Mouse (Mus musculus): ENCODE results near the gene Nlgn3. TPM values are rescaled to one million over a fixed set of nuclear protein-coding genes. Genes with fewer than 3 reads are reported as not detected.

Gene Nlgn3
- polyA plus RNA-seq, 1 experiment = 0.06 TPM

DNA sequence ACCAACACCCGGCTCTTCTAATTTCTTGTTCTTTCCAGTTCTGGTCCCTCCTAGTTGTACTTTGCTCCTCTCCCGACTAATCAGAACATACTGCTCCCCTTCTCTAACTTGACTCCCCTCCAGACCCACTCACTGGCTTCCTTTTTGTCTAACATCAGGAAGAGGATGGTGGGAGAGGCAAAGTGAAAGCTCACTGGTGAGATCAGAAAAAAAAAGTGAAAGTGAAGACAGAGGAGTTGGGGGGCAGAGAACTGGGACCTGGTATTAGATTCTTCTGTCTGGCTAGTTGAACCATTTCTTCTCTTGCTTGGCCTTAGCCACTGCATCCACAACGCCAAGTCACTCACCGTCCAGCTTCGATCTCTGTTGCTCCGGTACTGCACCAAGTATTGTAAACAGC is 32.3 kb upstream of the Nlgn3 start:
- WGBS = 76% methylated on average over 6 of the region's 6 CpGs
- H3K27ac ChIP-seq (ENCODE audit: insufficient read depth, low read depth, low read length) = no peak overlapping the region
- TF ChIP-seq CTCF (IDR thresholded peaks at IDR 0.05; ENCODE audit: extremely low read depth, insufficient read length, insufficient replicate concordance, low read depth, low read length) = no peak
- peak overlapping the region; percentile 26; the same call in 1 of the 2 replicates for H3K4me3 ChIP-seq (ENCODE audit: low read depth, low read length)
- H3K36me3 ChIP-seq (ENCODE audit: control insufficient read depth, insufficient read depth, low read length) = no peaks in the 10 kb centered on the region
- no peaks in the 10 kb centered on the region for H3K27me3 ChIP-seq (ENCODE audit: control insufficient read depth, insufficient read depth, low read length)
- H3K4me1 ChIP-seq (ENCODE audit: control insufficient read depth, insufficient read depth, insufficient read length, low read length) = no peaks in the 10 kb centered on the region

DNA sequence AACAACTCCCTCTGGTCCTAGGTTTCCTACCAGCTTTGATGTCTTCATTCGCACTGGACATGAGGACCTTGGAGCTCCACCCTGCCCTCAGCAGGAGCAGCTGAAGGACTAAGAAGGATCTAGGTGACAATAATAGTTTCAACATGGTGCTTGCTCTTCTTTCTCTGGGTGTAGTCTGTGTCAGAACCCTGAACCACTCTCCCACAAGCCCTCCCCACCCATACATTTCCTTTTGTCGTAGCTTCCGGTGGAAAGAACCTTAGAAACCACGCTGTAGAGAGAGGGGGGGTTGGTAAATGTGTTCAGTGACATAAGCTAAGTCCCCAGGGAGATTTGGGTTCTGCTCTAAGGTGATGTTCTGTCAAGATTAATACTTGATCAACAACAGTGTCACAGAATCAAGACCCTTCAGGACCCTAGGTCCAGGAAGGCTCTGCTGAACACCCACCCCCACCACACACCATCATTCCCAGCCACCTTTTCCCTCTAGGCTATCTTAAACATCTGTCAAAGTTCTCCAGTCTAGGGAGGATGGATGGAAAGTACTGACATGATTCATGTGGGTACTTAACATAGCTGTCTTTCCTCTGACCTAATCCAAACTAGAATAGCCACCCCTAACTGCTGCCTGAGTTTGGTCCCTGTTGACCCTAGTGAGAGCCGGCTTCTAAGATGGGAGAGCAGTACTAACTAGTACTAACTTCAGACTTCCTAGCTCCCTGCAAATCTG is 30.8 kb upstream of the Nlgn3 start, which contains the start of gene Il2rg:
Il2rg (minus strand) TSS at position 231 of the 730 bp plus-strand sequence.
- 71% methylated on average over 5 of the region's 5 CpGs for WGBS
- Histone ChIP-seq H3K27ac (ENCODE audit: insufficient read depth, low read depth, low read length) (peak within 1 kb of the TSS; percentile 79), H3K4me1 (ENCODE audit: control insufficient read depth, insufficient read depth, insufficient read length, low read length) (peaks cover under 1% of the 10 kb centered on the region; the same call in 1 of the 2 replicates), H3K36me3 (ENCODE audit: control insufficient read depth, insufficient read depth, low read length) (no peaks in the 10 kb centered on the region), H3K27me3 (ENCODE audit: control insufficient read depth, insufficient read depth, low read length) (no peaks in the 10 kb centered on the region), H3K4me3 (ENCODE audit: low read depth, low read length) (peak within 1 kb of the TSS; percentile 45)
- TF ChIP-seq POLR2A (IDR thresholded peaks at IDR 0.05; ENCODE audit: low read depth, low read length) (no peak), CTCF (IDR thresholded peaks at IDR 0.05; ENCODE audit: extremely low read depth, insufficient read length, insufficient replicate concordance, low read depth, low read length) (no peak)

DNA sequence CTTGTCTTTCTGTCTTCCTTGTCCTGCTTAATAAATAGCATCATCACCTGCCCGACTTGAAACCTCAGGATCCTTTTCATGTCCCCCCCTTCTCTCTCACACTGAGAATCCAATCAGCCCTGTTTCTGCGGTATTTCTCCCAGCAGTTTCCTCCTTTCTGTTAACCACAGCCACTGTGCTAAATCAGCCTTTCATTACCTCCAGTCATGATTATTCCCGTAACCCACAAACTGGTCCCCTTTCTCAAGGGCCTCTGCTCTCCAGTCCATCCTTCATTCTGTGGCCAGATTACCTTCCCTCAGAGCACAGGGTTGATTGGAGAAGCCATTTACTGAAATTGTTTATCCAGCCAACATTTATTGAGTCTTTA is 30.2 kb upstream of the Nlgn3 start, which contains the start of gene Gm20489:
Gm20489 (minus strand) TSS at position 269 of the 370 bp plus-strand sequence.
- Histone ChIP-seq H3K27me3 (ENCODE audit: control insufficient read depth, insufficient read depth, low read length) (no peaks in the 10 kb centered on the region), H3K36me3 (ENCODE audit: control insufficient read depth, insufficient read depth, low read length) (no peaks in the 10 kb centered on the region), H3K4me1 (ENCODE audit: control insufficient read depth, insufficient read depth, insufficient read length, low read length) (peaks cover 4% of the 10 kb centered on the region; the same call in 1 of the 2 replicates), H3K27ac (ENCODE audit: insufficient read depth, low read depth, low read length) (peak within 1 kb of the TSS; percentile 79), H3K4me3 (ENCODE audit: low read depth, low read length) (peak within 1 kb of the TSS; percentile 45)
- WGBS = 59% methylated on average over 3 of the region's 3 CpGs
- TF ChIP-seq POLR2A (IDR thresholded peaks at IDR 0.05; ENCODE audit: low read depth, low read length) (no peak), CTCF (IDR thresholded peaks at IDR 0.05; ENCODE audit: extremely low read depth, insufficient read length, insufficient replicate concordance, low read depth, low read length) (no peak)

DNA sequence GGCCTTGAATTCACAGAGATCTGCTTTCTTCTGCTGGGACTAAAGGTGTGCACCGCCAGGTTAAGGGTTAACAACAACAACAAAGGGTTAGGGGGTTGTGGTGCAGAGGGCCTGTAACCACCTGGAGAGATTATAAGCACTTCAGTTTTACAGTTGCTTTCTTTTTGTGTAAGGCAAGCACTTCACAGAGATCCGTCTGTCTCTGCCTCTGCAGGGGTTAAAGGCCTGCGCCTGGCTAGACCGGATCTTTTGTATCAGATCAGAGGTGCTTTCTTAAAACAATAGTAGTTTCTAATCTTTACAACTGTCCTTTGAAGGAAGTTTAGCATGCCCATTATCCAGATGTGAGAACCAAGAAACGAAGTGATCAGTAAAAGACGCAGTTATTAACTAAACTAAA is 25.6 kb upstream of the Nlgn3 start:
- Histone ChIP-seq H3K4me3 (ENCODE audit: low read depth, low read length) (peak overlapping the region; percentile 98), H3K27ac (ENCODE audit: insufficient read depth, low read depth, low read length) (no peak overlapping the region), H3K36me3 (ENCODE audit: control insufficient read depth, insufficient read depth, low read length) (peaks cover 10% of the 10 kb centered on the region), H3K27me3 (ENCODE audit: control insufficient read depth, insufficient read depth, low read length) (no peaks in the 10 kb centered on the region), H3K4me1 (ENCODE audit: control insufficient read depth, insufficient read depth, insufficient read length, low read length) (peaks cover 4% of the 10 kb centered on the region; the same call in 1 of the 2 replicates)
- TF ChIP-seq POLR2A (IDR thresholded peaks at IDR 0.05; ENCODE audit: low read depth, low read length) (no peak), CTCF (IDR thresholded peaks at IDR 0.05; ENCODE audit: extremely low read depth, insufficient read length, insufficient replicate concordance, low read depth, low read length) (no peak)
- 25% methylated on average over 6 of the region's 6 CpGs for WGBS

DNA sequence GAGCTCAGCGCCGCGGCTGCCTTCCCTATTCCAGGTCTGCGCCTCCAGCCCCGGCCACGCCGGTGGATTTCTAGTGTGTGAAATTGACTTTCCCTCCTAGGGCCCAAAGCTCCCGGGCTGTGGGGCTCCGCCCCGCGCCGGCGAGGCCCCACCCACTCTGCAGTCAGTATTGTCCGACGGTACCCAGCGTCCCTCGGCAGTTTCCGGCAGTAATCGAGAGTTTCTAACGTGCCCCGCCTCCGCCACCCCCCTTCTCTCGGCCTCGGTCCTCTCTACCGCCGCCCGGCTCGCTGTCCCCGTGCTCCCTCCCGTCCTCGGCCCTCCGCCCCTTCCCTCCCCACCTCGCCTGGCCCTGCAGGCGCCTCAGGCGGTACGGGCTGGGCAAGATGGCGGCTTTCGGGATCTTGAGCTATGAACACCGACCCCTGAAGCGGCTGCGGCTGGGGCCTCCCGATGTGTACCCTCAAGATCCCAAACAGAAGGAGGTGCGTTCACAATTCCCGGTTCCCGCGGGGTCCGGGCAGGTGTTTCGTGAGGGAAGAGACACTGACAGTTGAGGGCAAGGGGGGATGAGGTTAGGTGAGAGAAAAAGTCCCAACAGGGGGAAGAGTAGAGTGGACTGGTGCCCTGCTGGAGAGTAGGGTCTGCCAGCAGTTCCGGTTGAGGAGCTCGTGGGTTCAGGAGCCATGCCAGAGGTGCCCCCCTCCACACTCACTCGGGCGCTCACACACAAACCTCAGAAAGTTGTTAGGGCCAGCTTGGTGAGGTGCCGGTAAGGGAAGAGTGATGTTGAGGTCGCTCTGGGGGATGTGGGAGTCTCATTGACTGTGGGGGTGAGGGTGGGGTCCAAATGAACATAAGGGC is 24.9 kb upstream of the Nlgn3 start, which contains the start of gene Med12:
Med12 (plus strand) TSS at position 156 of the 864 bp plus-strand sequence.
- Histone ChIP-seq H3K27ac (ENCODE audit: insufficient read depth, low read depth, low read length) (0 out of 2 replicates have a peak within 1 kb of the TSS, but pooled peaks have one; percentile 64), H3K27me3 (ENCODE audit: control insufficient read depth, insufficient read depth, low read length) (no peaks in the 10 kb centered on the region), H3K4me3 (ENCODE audit: low read depth, low read length) (peak within 1 kb of the TSS; percentile 98), H3K36me3 (ENCODE audit: control insufficient read depth, insufficient read depth, low read length) (peaks cover 13% of the 10 kb centered on the region), H3K4me1 (ENCODE audit: control insufficient read depth, insufficient read depth, insufficient read length, low read length) (peaks cover 4% of the 10 kb centered on the region; the same call in 1 of the 2 replicates)
- TF ChIP-seq POLR2A (IDR thresholded peaks at IDR 0.05; ENCODE audit: low read depth, low read length) = no peak
- no peak for TF ChIP-seq CTCF (IDR thresholded peaks at IDR 0.05; ENCODE audit: extremely low read depth, insufficient read length, insufficient replicate concordance, low read depth, low read length)
- WGBS = 13% methylated on average over 50 of the region's 54 CpGs

DNA sequence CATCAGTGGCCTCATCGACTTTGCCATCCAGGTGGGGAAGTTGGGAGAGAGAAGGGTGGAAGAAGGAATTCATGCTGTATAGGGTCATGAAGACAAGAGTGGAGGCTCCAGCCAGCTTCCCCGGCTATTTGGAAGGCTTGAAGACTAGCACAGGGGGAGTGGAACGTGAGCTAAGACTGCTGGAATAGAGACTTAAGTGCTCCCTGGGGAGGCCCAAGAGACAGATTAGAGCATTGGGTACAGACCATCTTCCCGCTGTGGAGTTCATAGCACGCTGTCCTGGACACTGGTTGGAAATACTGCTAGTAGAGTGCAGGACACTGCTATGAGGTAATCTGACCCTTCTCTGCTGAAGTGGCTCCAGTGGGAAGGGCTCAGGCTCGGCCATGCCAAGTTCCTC is 16.2 kb upstream of the Nlgn3 start:
- H3K27ac ChIP-seq (ENCODE audit: insufficient read depth, low read depth, low read length) = no peak overlapping the region
- TF ChIP-seq POLR2A (IDR thresholded peaks at IDR 0.05; ENCODE audit: low read depth, low read length) (no peak), CTCF (IDR thresholded peaks at IDR 0.05; ENCODE audit: extremely low read depth, insufficient read length, insufficient replicate concordance, low read depth, low read length) (no peak)
- no peak overlapping the region for H3K4me3 ChIP-seq (ENCODE audit: low read depth, low read length)
- H3K36me3 ChIP-seq (ENCODE audit: control insufficient read depth, insufficient read depth, low read length) = peaks cover 57% of the 10 kb centered on the region
- no peaks in the 10 kb centered on the region for H3K4me1 ChIP-seq (ENCODE audit: control insufficient read depth, insufficient read depth, insufficient read length, low read length)
- H3K27me3 ChIP-seq (ENCODE audit: control insufficient read depth, insufficient read depth, low read length) = no peaks in the 10 kb centered on the region
- 80% methylated on average over 6 of the region's 6 CpGs for WGBS

DNA sequence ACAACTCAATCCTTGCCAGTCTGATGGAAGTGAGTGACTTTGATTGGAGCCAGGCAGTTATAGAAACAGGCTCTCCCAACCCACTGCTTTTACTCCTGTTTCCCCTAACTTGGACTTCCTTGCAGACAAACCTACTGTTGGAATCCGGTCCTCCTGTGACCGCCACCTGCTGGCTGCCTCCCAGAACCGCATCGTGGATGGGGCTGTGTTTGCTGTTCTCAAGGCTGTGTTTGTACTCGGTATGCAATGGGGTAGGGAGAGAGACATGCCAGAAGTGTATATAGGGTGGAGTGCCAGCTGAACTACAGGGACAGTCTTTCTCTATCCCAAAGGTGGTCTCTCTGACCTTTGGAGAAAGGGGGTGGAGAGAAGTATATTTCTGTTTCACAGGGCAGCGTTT is 13.4 kb upstream of the Nlgn3 start:
- TF ChIP-seq CTCF (IDR thresholded peaks at IDR 0.05; ENCODE audit: extremely low read depth, insufficient read length, insufficient replicate concordance, low read depth, low read length) (peak; percentile 63; the same call in 1 of the 2 replicates), POLR2A (IDR thresholded peaks at IDR 0.05; ENCODE audit: low read depth, low read length) (no peak)
- H3K4me1 ChIP-seq (ENCODE audit: control insufficient read depth, insufficient read depth, insufficient read length, low read length) = no peaks in the 10 kb centered on the region
- H3K36me3 ChIP-seq (ENCODE audit: control insufficient read depth, insufficient read depth, low read length) = peaks cover 65% of the 10 kb centered on the region
- H3K27me3 ChIP-seq (ENCODE audit: control insufficient read depth, insufficient read depth, low read length) = no peaks in the 10 kb centered on the region
- no peak overlapping the region for H3K4me3 ChIP-seq (ENCODE audit: low read depth, low read length)
- 29% methylated on average over 6 of the region's 6 CpGs for WGBS
- H3K27ac ChIP-seq (ENCODE audit: insufficient read depth, low read depth, low read length) = no peak overlapping the region
